Mouse (Mus musculus) layer of hippocampus, adult 18-20 months (tissue): ENCODE results near the gene Ing3. TPM values are rescaled to one million over a fixed set of nuclear protein-coding genes. Genes with fewer than 3 reads are reported as not detected.

Experiments
- DNase-seq, 2 experiments: peaks; one replicate each; pipeline ENCODE4 v3.0.0; 2022; ENCODE audit warnings: low spot score in 2 of 2
- total RNA-seq, 2 experiments: library from RNA; stranded (reverse); gene quantifications; 2 replicates each; pipeline ENCODE4 v1.2.3; 2021

The Ing3 gene
- total RNA-seq, 2 experiments from 2014 or later, result 30.1 to 30.4 TPM

GRCm38 (mm10) chr6:22018768-22019445 is 69.5 kb downstream of the Ing3 start:
- DNase-seq, result no peak

- no peak for DNase-seq
These were observed 70.3 kb downstream of the Ing3 start for GRCm38 (mm10) chr6:22019637-22020036.

GRCm38 (mm10) chr6:22020696-22021095 is 71.3 kb downstream of the Ing3 start:
- DNase-seq, result no peak

GRCm38 (mm10) chr6:22021315-22021714 is 71.9 kb downstream of the Ing3 start:
- no peak for DNase-seq

GRCm38 (mm10) chr6:22024168-22024567 is 74.8 kb downstream of the Ing3 start:
- DNase-seq, result no peak

Other genes with a start within 250 kb of the Ing3 start
- gene Tspan12, start 97.1 kb upstream of the Ing3 start, total RNA-seq, result 10 to 100 TPM; 25.5 to 26.0 TPM
- gene Cped1, start 36.3 kb downstream of the Ing3 start, total RNA-seq, result 1 to 10 TPM; 2.2 TPM